Mouse (Mus musculus) liver, postnatal 0 days (tissue): ENCODE measurements around the gene Spata21. TPM values are rescaled to one million over a fixed set of nuclear protein-coding genes. Genes with fewer than 3 reads are reported as not detected.

Experiments
- ATAC-seq: fragments of 200-750 bp; cut with Nextera tagmentation; 2 replicates; pipeline ENCODE4 v1.8.0; 2017; ENCODE audit warnings: mild to moderate bottlenecking, moderate library complexity
- DNase-seq: peaks from one replicate; pipeline ENCODE4 v3.0.0-alpha.2; 2016
- H3K27ac ChIP-seq: fragments of 300-500 bp; sonication (generic); 2 replicates; pipeline ENCODE4 v1.5.1; 2014; ENCODE audit warnings: antibody characterized with exemption, moderate library complexity, mild to moderate bottlenecking, low read depth
- H3K27me3 ChIP-seq: fragments of 300-500 bp; sonication (generic); 2 replicates; pipeline ENCODE4 v1.6.1; 2014; ENCODE audit warnings: low read length, control low read depth, mixed read lengths; ENCODE audit not compliant: insufficient read depth
- H3K36me3 ChIP-seq: fragments of 300-500 bp; sonication (generic); replicated peaks from 2 replicates; pipeline ENCODE4 v1.6.1; 2014; ENCODE audit warnings: mild to moderate bottlenecking, control low read depth, low read length, moderate library complexity, mixed read lengths; ENCODE audit not compliant: insufficient read depth
- H3K4me1 ChIP-seq: fragments of 300-500 bp; sonication (generic); 2 replicates; pipeline ENCODE4 v1.6.1; 2014; ENCODE audit warnings: antibody characterized with exemption, mild to moderate bottlenecking, control low read depth; ENCODE audit not compliant: insufficient read depth
- H3K4me2 ChIP-seq: fragments of 300-500 bp; sonication (generic); 2 replicates; pipeline ENCODE4 v1.6.1; 2014; ENCODE audit warnings: low read depth, mild to moderate bottlenecking, low read length, moderate library complexity, mixed read lengths
- H3K4me3 ChIP-seq: fragments of 300-500 bp; sonication (generic); 2 replicates; pipeline ENCODE4 v1.5.1; 2014; ENCODE audit warnings: low read depth, low read length
- H3K9ac ChIP-seq: fragments of 300-500 bp; sonication (generic); replicated peaks from 2 replicates; pipeline ENCODE4 v1.6.1; 2014; ENCODE audit warnings: mild to moderate bottlenecking, moderate library complexity
- H3K9me3 ChIP-seq: fragments of 300-500 bp; sonication (generic); 2 replicates; pipeline ENCODE4 v1.6.1; 2016; ENCODE audit warnings: mild to moderate bottlenecking, control low read depth, low read length, mixed read lengths
- CTCF ChIP-seq: sonication (generic); IDR thresholded peaks from 2 replicates; pipeline ENCODE4 v1.5.1; 2016; ENCODE audit warnings: antibody characterized with exemption, low read depth
- EP300 ChIP-seq: IDR thresholded peaks from 2 replicates; pipeline ENCODE4 v1.6.1; 2016; ENCODE audit warnings: antibody characterized with exemption, low read depth, mild to moderate bottlenecking
- WGBS: fragments of 180-500 bp; shearing (Covaris S2); extraction: QIAGEN DNeasy Blood & Tissue Kit; methylation state at CpG from one replicate; pipeline ENCODE4 v1.1.7; 2014; ENCODE audit not compliant: insufficient replicate concordance; 5-methylcytosine and 5-hydroxymethylcytosine counted together
- polyA plus RNA-seq: library from polyadenylated mRNA; unstranded; fragments of >200 nt; fragmentation: Nextera tagmentation; extraction: Ambion mirVana; gene quantifications from 2 replicates; pipeline ENCODE4 v1.2.1, GENCODE M21; 2015

Spata21 gene
- polyA plus RNA-seq, 1 experiment from 2014 or later: not detected

DNA sequence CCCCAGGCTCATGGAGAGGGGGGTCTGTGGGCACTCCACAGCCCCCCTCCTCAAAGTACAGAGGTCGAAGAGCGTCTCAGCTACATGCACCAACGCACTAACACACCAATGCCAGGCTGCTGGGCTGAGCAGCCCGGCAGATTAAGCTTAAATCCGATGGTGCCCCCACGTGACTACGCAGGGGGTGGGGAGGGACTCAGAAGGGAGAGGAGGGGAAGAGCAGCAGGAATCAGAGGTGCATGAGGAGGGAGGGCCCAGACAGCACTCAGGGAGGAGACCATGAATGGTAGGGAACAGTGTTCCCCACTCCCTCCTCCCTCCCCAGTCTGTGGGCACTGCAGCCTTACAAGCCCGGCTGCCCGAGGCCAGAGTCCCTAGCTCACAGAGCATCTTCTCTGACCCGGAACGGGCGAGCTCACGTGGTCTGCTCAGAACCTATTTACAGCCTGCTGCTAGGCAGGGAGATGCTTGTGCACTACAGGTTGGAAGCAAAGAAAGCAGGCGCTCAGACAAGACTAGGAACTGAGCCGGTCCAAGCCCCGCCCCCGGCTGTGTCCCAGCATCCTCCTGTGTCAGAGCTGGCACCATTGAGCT is 34.5 kb upstream of the Spata21 start:
- Histone ChIP-seq H3K4me3 (no peak overlapping the region), H3K9ac (no peak overlapping the region), H3K36me3 (no peaks in the 10 kb centered on the region), H3K27me3 (no peaks in the 10 kb centered on the region), H3K4me1 (no peaks in the 10 kb centered on the region), H3K4me2 (no peak overlapping the region), H3K9me3 (no peaks in the 10 kb centered on the region), H3K27ac (no peak overlapping the region)
- TF ChIP-seq EP300 (no peak), CTCF (no peak)
- 58% methylated on average over 17 of the region's 17 CpGs for WGBS
- ATAC-seq (no peak), DNase-seq (no peak)

DNA sequence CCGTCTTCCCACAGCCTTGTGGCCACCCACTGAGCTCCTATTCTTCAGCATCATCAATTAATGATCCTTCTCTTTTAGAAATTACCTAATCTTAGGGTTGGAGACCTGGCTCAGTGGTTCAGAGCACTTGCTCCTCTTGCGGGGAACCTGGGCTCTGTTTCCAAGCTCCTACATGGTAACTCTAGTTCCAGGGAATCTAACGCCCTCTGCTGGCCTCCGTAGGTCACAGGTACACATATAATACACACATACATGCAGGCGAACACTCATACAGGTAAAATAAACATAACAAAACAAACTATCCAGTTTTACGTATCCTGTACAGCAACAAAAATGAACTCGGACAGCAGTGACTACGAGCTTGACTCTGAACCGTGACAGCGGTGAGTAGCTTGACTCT is 31.2 kb upstream of the Spata21 start:
- Histone ChIP-seq H3K36me3 (no peaks in the 10 kb centered on the region), H3K4me1 (peaks cover 14% of the 10 kb centered on the region; the same call in 1 of the 2 replicates), H3K9me3 (no peaks in the 10 kb centered on the region), H3K27ac (no peak overlapping the region), H3K27me3 (no peaks in the 10 kb centered on the region), H3K9ac (no peak overlapping the region), H3K4me2 (no peak overlapping the region), H3K4me3 (no peak overlapping the region)
- TF ChIP-seq CTCF: no peak
- TF ChIP-seq EP300: no peak
- WGBS: 91% methylated on average over 10 of the region's 10 CpGs
- no peak for DNase-seq
- no peak for ATAC-seq

DNA sequence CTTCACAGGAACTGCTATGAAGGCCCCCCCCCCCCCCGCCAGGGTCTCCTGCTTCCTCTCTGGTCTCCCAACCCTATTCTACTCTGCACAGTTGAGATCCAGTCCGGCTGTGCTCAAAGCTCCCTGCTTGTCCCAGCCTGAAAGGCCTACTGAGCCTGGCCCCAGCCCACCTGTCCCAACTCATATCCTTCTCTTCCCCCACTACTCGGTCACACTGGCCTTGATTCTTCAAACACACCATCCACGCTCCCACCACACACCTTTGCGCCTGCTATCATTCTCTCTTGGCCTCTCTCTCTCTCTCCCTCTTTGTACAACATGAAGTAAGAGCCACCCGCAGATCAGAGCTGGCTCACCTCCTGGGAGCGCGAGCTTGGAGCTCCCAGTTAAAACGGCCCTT is 29.3 kb upstream of the Spata21 start:
- Histone ChIP-seq H3K36me3 (no peaks in the 10 kb centered on the region), H3K4me1 (peaks cover 14% of the 10 kb centered on the region; the same call in 1 of the 2 replicates), H3K27me3 (no peaks in the 10 kb centered on the region), H3K4me2 (no peak overlapping the region), H3K27ac (no peak overlapping the region), H3K4me3 (no peak overlapping the region), H3K9me3 (no peaks in the 10 kb centered on the region), H3K9ac (no peak overlapping the region)
- no peak for ATAC-seq
- 70% methylated on average over 9 of the region's 9 CpGs for WGBS
- no peak for DNase-seq
- TF ChIP-seq EP300 (no peak), CTCF (no peak)

DNA sequence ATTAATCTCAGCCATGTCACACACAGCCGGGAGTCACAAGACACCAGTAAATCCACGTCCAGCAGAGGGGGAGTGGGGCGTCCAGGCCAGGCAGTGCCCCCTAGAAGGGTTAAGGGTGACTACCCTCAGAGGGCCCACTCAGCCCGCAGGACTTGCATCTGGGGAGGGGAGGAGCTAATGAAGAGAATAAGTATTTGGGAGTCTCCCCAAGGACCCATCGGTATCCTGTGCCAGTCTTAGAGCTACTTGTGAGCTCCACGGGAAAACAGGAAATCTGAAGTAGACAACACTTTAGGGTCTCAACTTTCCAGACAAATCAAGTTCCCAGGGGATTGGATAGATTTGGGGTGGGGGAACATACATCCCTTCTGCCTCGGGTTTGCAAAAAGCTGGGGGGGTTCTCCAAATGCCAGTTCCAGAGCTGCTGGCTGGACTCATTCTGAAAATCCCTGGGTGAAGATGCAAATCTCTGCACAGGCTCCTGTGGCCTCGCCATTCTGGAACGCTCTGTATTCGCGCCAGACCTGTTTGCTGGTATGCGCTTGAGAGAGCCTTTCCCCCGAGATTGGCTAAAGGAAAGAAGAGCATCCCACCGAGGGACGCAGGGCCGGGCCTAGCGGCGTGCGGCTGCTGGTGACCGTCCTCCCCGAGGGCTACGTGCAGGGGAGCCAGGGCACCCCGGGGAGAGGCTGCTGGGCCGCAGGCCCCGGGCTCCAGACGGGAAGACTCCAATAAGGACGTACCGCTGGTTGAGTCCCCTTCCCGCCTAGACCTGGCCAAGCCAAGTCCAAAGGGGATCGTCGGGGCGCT is 28.3 kb upstream of the Spata21 start:
- peak overlapping the region; percentile 76 for H3K9ac ChIP-seq
- H3K4me2 ChIP-seq: peak overlapping the region; percentile 95
- no peaks in the 10 kb centered on the region for H3K9me3 ChIP-seq
- WGBS: 7% methylated on average over 31 of the region's 32 CpGs
- peak; percentile 35 for ATAC-seq
- DNase-seq: no peak
- no peaks in the 10 kb centered on the region for H3K27me3 ChIP-seq
- H3K36me3 ChIP-seq: no peaks in the 10 kb centered on the region
- TF ChIP-seq EP300 (no peak), CTCF (no peak)
- H3K27ac ChIP-seq: peak overlapping the region; percentile 64; the same call in 1 of the 2 replicates
- peaks cover 14% of the 10 kb centered on the region; the same call in 1 of the 2 replicates for H3K4me1 ChIP-seq
- peak overlapping the region; percentile 63 for H3K4me3 ChIP-seq

DNA sequence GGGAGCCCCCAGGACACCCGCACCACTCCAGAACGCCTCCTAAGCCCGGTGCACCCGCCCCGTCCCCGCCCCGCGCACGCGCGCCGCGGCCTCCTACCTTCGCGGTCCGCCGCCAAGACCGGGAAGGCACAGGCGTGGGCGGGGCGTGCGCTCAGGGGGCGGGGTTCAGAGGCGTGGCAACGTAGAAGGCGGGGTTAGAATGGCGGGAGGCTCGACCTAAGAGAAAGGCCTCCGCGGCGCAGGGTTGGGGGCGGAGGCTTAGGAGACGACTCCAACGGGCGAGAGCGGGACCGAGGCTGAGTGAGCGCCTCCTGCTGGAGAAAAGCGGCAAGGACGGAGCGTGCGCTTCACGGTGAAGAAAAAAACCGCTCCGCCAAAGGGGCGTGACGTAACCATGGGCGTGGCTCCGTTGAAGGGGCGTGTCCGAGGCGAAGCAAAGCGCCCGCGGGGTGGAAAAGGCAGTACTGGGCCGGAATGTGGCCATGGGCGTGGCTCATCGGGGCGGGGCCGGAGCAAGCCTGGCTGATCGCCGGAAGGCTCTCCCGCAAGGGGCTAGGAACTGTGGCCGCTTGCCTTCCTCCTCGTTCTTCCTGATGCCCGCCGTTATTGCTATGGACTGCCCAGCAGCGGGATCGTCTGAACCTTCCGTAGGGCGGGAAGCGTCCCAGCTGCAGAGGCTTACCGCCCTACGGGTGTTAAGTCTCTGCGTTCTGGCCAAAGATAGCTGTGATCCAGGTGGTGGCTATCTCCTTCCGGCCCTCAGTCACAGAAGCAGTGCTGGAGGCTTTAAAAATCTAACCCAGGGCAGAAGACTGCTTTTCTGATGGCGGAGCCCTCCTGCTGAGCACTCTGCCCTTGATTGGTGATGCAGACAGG is 27.5 kb upstream of the Spata21 start, which contains the start of gene Crocc:
Crocc (minus strand) TSS at position 125 of the 876 bp plus-strand sequence.
- DNase-seq: peak; percentile 100
- peaks cover 3% of the 10 kb centered on the region for H3K36me3 ChIP-seq
- under 1% methylated on average over 77 of the region's 77 CpGs for WGBS
- peak; percentile 95 for ATAC-seq
- peaks cover 14% of the 10 kb centered on the region; the same call in 1 of the 2 replicates for H3K4me1 ChIP-seq
- peak within 1 kb of the TSS; percentile 95 for H3K4me2 ChIP-seq
- H3K27ac ChIP-seq: peak within 1 kb of the TSS; percentile 74
- H3K9ac ChIP-seq: peak within 1 kb of the TSS; percentile 76
- H3K4me3 ChIP-seq: peak within 1 kb of the TSS; percentile 63
- no peaks in the 10 kb centered on the region for H3K27me3 ChIP-seq
- H3K9me3 ChIP-seq: no peaks in the 10 kb centered on the region
- TF ChIP-seq EP300: peak; percentile 38; the same call in 1 of the 2 replicates
- peak; percentile 98 for TF ChIP-seq CTCF
